Mouse (Mus musculus): ENCODE data around the gene Plxdc2. TPM values are rescaled to one million over a fixed set of nuclear protein-coding genes. Genes with fewer than 3 reads are reported as not detected.
A peak's percentile ranks its signal among the peaks of the same experiment; 100 is the strongest.

The Plxdc2 gene
- 6.9 TPM in 2 replicates for polyA plus RNA-seq (2011; ENCODE audit: insufficient read depth, insufficient read length, low replicate concordance, missing spikeins)

- peak within 1 kb of the TSS; percentile 14; the same call in 1 of the 2 replicates for H3K27ac ChIP-seq (ENCODE audit: control insufficient read depth, insufficient read depth, low read depth, low read length, poor library complexity)
- TF ChIP-seq POLR2A (IDR thresholded peaks at IDR 0.05; ENCODE audit: borderline replicate concordance, control insufficient read depth, low read depth, low read length) (no peak), CTCF (IDR thresholded peaks at IDR 0.05; ENCODE audit: control insufficient read depth, insufficient read depth, low read length) (no peak)
- H3K4me1 ChIP-seq (ENCODE audit: control insufficient read depth, insufficient read depth, low read length), result no peaks in the 10 kb centered on the region; the same call in 1 of the 2 replicates
- H3K4me3 ChIP-seq (replicated peaks; ENCODE audit: control insufficient read depth, low read depth, low read length), result peak within 1 kb of the TSS; percentile 45
- WGBS, result under 1% methylated on average over 43 of the region's 45 CpGs
Measured at GRCm38 (mm10) chr2:16356106-16356818, at the start of gene Plxdc2. Gene Plxdc2 (plus strand): TSS chr2:16356304.

GRCm38 (mm10) chr2:16310387-16310786 is 45.7 kb upstream of the Plxdc2 start:
- Histone ChIP-seq H3K4me1 (ENCODE audit: control insufficient read depth, insufficient read depth, low read length) (no peaks in the 10 kb centered on the region), H3K27ac (ENCODE audit: control insufficient read depth, insufficient read depth, low read depth, low read length, poor library complexity) (no peak overlapping the region), H3K4me3 (replicated peaks; ENCODE audit: control insufficient read depth, low read depth, low read length) (no peak overlapping the region)
- TF ChIP-seq CTCF (IDR thresholded peaks at IDR 0.05; ENCODE audit: control insufficient read depth, insufficient read depth, low read length), result no peak
- 65% methylated on average over 2 of the region's 2 CpGs for WGBS

GRCm38 (mm10) chr2:16312400-16313070 is 43.6 kb upstream of the Plxdc2 start:
- Histone ChIP-seq H3K4me3 (replicated peaks; ENCODE audit: control insufficient read depth, low read depth, low read length) (no peak overlapping the region), H3K27ac (ENCODE audit: control insufficient read depth, insufficient read depth, low read depth, low read length, poor library complexity) (no peak overlapping the region), H3K4me1 (ENCODE audit: control insufficient read depth, insufficient read depth, low read length) (no peaks in the 10 kb centered on the region)
- 19% methylated on average over 4 of the region's 4 CpGs for WGBS
- no peak for TF ChIP-seq CTCF (IDR thresholded peaks at IDR 0.05; ENCODE audit: control insufficient read depth, insufficient read depth, low read length)
- no peak for TF ChIP-seq POLR2A (IDR thresholded peaks at IDR 0.05; ENCODE audit: borderline replicate concordance, control insufficient read depth, low read depth, low read length)

- TF ChIP-seq CTCF (IDR thresholded peaks at IDR 0.05; ENCODE audit: control insufficient read depth, insufficient read depth, low read length) (no peak), POLR2A (IDR thresholded peaks at IDR 0.05; ENCODE audit: borderline replicate concordance, control insufficient read depth, low read depth, low read length) (no peak)
- WGBS, result 13% methylated on average over 4 of the region's 4 CpGs
- Histone ChIP-seq H3K27ac (ENCODE audit: control insufficient read depth, insufficient read depth, low read depth, low read length, poor library complexity) (no peak overlapping the region), H3K4me1 (ENCODE audit: control insufficient read depth, insufficient read depth, low read length) (no peaks in the 10 kb centered on the region), H3K4me3 (replicated peaks; ENCODE audit: control insufficient read depth, low read depth, low read length) (no peak overlapping the region)
Measured at GRCm38 (mm10) chr2:16335194-16335781, 20.8 kb upstream of the Plxdc2 start.

- Histone ChIP-seq H3K4me1 (ENCODE audit: control insufficient read depth, insufficient read depth, low read length) (no peaks in the 10 kb centered on the region), H3K27ac (ENCODE audit: control insufficient read depth, insufficient read depth, low read depth, low read length, poor library complexity) (no peak overlapping the region), H3K4me3 (replicated peaks; ENCODE audit: control insufficient read depth, low read depth, low read length) (no peak overlapping the region)
- WGBS, result 62% methylated on average over 2 of the region's 2 CpGs
- TF ChIP-seq POLR2A (IDR thresholded peaks at IDR 0.05; ENCODE audit: borderline replicate concordance, control insufficient read depth, low read depth, low read length) (no peak), CTCF (IDR thresholded peaks at IDR 0.05; ENCODE audit: control insufficient read depth, insufficient read depth, low read length) (no peak)
Measured at GRCm38 (mm10) chr2:16344564-16344963, 11.5 kb upstream of the Plxdc2 start.

GRCm38 (mm10) chr2:16351106-16351505 is 5.0 kb upstream of the Plxdc2 start:
- 36% methylated on average over 3 of the region's 3 CpGs for WGBS

GRCm38 (mm10) chr2:16355611-16356105 is 446 bp upstream of the Plxdc2 start:
- TF ChIP-seq POLR2A (IDR thresholded peaks at IDR 0.05; ENCODE audit: borderline replicate concordance, control insufficient read depth, low read depth, low read length), result no peak
- no peak for TF ChIP-seq CTCF (IDR thresholded peaks at IDR 0.05; ENCODE audit: control insufficient read depth, insufficient read depth, low read length)
- no peak overlapping the region; the same call in 1 of the 2 replicates for H3K27ac ChIP-seq (ENCODE audit: control insufficient read depth, insufficient read depth, low read depth, low read length, poor library complexity)
- 1% methylated on average over 22 of the region's 22 CpGs for WGBS
- peak overlapping the region; percentile 43 for H3K4me3 ChIP-seq (replicated peaks; ENCODE audit: control insufficient read depth, low read depth, low read length)
- no peaks in the 10 kb centered on the region; the same call in 1 of the 2 replicates for H3K4me1 ChIP-seq (ENCODE audit: control insufficient read depth, insufficient read depth, low read length)

More at GRCm38 (mm10) chr2:16351106-16351505, 5.0 kb upstream of the Plxdc2 start:
- Histone ChIP-seq H3K27ac (ENCODE audit: control insufficient read depth, insufficient read depth, low read depth, low read length, poor library complexity) (no peak overlapping the region), H3K4me3 (replicated peaks; ENCODE audit: control insufficient read depth, low read depth, low read length) (no peak overlapping the region), H3K4me1 (ENCODE audit: control insufficient read depth, insufficient read depth, low read length) (no peaks in the 10 kb centered on the region)
- TF ChIP-seq CTCF (IDR thresholded peaks at IDR 0.05; ENCODE audit: control insufficient read depth, insufficient read depth, low read length) (no peak), POLR2A (IDR thresholded peaks at IDR 0.05; ENCODE audit: borderline replicate concordance, control insufficient read depth, low read depth, low read length) (no peak)
